Mouse (Mus musculus) thymus, postnatal 10 days (tissue): ENCODE data around the gene Parm1.

ENCODE experiments used
- DNase-seq, 2 experiments: peaks; one replicate each; pipeline ENCODE4 v3.0.0; 2021; ENCODE audit warnings: low spot score in 2 of 2

Parm1 gene

GRCm38 (mm10) chr5:91578924-91579323, 61.5 kb downstream of the Parm1 start:
- DNase-seq = no peak

- DNase-seq = no peak
Measured at GRCm38 (mm10) chr5:91581799-91582198, 64.4 kb downstream of the Parm1 start.

GRCm38 (mm10) chr5:91586206-91586605, 68.8 kb downstream of the Parm1 start:
- no peak for DNase-seq

GRCm38 (mm10) chr5:91594083-91594482, 76.7 kb downstream of the Parm1 start:
- DNase-seq = no peak

GRCm38 (mm10) chr5:91597216-91597615, 79.8 kb downstream of the Parm1 start:
- no peak for DNase-seq

GRCm38 (mm10) chr5:91599801-91600200, 82.4 kb downstream of the Parm1 start:
- no peak for DNase-seq

GRCm38 (mm10) chr5:91603347-91603746, 85.9 kb downstream of the Parm1 start:
- no peak for DNase-seq

- no peak for DNase-seq
Measured at GRCm38 (mm10) chr5:91603787-91604439, 86.5 kb downstream of the Parm1 start.

- no peak for DNase-seq
Measured at GRCm38 (mm10) chr5:91607234-91607633, 89.8 kb downstream of the Parm1 start.

- no peak for DNase-seq
Measured at GRCm38 (mm10) chr5:91607841-91608240, 90.4 kb downstream of the Parm1 start.

- no peak for DNase-seq
Measured at GRCm38 (mm10) chr5:91609041-91609440, 91.6 kb downstream of the Parm1 start.

- no peak for DNase-seq
Measured at GRCm38 (mm10) chr5:91609511-91610300, 92.3 kb downstream of the Parm1 start.

- DNase-seq = no peak
Measured at GRCm38 (mm10) chr5:91610499-91610898, 93.1 kb downstream of the Parm1 start.

GRCm38 (mm10) chr5:91611589-91611988, 94.2 kb downstream of the Parm1 start:
- no peak for DNase-seq

- DNase-seq = no peak
Measured at GRCm38 (mm10) chr5:91617331-91618233, 100.2 kb downstream of the Parm1 start.

- DNase-seq = no peak
Measured at GRCm38 (mm10) chr5:91618661-91619173, 101.3 kb downstream of the Parm1 start.

GRCm38 (mm10) chr5:91621197-91621596, 103.8 kb downstream of the Parm1 start:
- no peak for DNase-seq

- no peak for DNase-seq
Measured at GRCm38 (mm10) chr5:91626823-91627222, 109.4 kb downstream of the Parm1 start.

GRCm38 (mm10) chr5:91629472-91629871, 112.1 kb downstream of the Parm1 start:
- no peak for DNase-seq

GRCm38 (mm10) chr5:91651330-91651729, 133.9 kb downstream of the Parm1 start:
- DNase-seq = no peak

- DNase-seq = no peak
Measured at GRCm38 (mm10) chr5:91653061-91653915, 135.9 kb downstream of the Parm1 start.
